Mouse (Mus musculus): ENCODE measurements at regions not wholly inside any gene's neighbourhood (a gene's known extent, or its start where the extent isn't known, plus 50 kb on each side); places are given as distances from the start of the nearest gene placed in this dataset.

DNA sequence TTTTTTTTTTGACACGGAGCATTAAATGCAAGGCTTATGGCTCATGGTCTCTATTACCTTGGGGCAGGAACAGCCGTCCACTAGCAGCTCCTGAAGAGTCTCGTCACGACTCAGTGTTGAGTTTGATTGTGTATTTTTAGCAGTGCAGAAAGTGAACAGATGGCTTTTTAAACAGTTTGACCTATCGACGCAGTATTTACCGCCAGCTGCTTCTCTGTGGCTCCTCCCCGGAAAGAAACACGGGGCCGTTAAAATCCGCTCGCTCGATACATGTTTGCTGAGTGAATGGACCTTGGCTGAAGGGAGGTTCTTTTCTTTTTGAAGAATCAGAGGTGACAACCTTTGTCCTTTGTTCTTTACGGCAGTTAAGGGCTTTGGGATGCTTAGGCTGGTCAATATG, 401.3 kb upstream of the Kcnab2 start:
- no peak for ATAC-seq (ENCODE audit: extremely low read depth, insufficient number of reproducible peaks, low FRiP score, poor library complexity, severe bottlenecking)
- H3K4me1 ChIP-seq (ENCODE audit: insufficient read depth, low read depth, low read length): no peaks in the 10 kb centered on the region
- no peaks in the 10 kb centered on the region for H3K36me3 ChIP-seq (replicated peaks)
- no peaks in the 10 kb centered on the region for H3K27me3 ChIP-seq (ENCODE audit: insufficient read depth, low read length)
- no peak for TF ChIP-seq TAL1 (conservative IDR thresholded peaks at IDR 0.05; ENCODE audit: low read depth, low read length)
- no peak for TF ChIP-seq GATA1 (IDR thresholded peaks at IDR 0.05; ENCODE audit: borderline replicate concordance, low read length)
- TF ChIP-seq CTCF (IDR thresholded peaks at IDR 0.05; ENCODE audit: low read depth, low read length): no peak
- no peak for TF ChIP-seq POLR2AphosphoS5 (IDR thresholded peaks at IDR 0.05; ENCODE audit: insufficient replicate concordance, low read depth, low read length)
- TF ChIP-seq GATA2 (IDR thresholded peaks at IDR 0.05; ENCODE audit: borderline replicate concordance, low read depth, low read length): no peak
- no peak overlapping the region for H3K4me3 ChIP-seq (ENCODE audit: low read depth, low read length)
- no peak for DNase-seq (ENCODE audit: low spot score)
- H3K9me3 ChIP-seq (replicated peaks): peaks cover 86% of the 10 kb centered on the region

DNA sequence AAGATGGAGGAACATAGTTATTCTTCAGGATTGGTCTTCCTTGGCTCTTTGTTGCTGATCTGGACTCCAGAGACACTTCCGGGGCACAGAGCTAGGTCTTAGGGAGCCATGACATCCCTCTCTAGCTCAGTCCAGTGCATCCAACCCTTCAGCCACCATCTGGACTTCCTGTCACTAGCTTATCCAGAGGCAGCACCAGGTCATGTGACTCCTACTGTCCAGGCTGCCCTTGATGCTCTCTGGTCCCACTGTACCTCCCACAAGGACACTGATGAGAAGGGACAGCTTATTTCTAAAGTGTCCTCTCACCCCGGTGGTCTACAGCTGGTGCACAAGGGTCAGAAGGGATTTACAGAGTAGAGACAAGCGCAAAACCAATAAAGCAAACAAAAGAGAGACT, 400.7 kb upstream of the Kcnab2 start:
- peaks cover 80% of the 10 kb centered on the region for H3K9me3 ChIP-seq (replicated peaks)
- no peak for ATAC-seq (ENCODE audit: extremely low read depth, insufficient number of reproducible peaks, low FRiP score, poor library complexity, severe bottlenecking)

DNA sequence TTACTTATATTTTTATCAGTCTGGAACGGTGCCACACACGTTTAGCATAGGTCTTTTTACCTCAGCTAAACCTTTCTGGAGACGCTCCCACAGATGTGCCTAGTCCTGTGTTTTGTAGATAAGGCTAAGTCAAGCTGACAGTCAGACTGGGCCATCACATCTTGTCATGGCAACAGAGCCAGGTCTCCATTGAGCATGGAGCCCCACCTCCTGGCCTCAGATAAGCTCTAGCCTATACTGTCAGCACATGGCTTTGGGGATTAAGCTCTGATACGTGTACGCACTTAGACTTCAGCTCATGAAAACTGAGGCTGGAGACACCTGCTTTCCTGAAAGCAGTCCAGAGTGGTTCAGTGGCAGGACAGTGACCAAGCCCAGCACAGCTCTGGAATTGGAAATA, 392.4 kb upstream of the Kcnab2 start:
- H3K27me3 ChIP-seq (ENCODE audit: insufficient read depth, low read length): no peaks in the 10 kb centered on the region
- TF ChIP-seq CTCF (IDR thresholded peaks at IDR 0.05; ENCODE audit: low read depth, low read length) (no peak), POLR2AphosphoS5 (IDR thresholded peaks at IDR 0.05; ENCODE audit: insufficient replicate concordance, low read depth, low read length) (no peak), TAL1 (conservative IDR thresholded peaks at IDR 0.05; ENCODE audit: low read depth, low read length) (no peak), GATA1 (IDR thresholded peaks at IDR 0.05; ENCODE audit: borderline replicate concordance, low read length) (no peak), GATA2 (IDR thresholded peaks at IDR 0.05; ENCODE audit: borderline replicate concordance, low read depth, low read length) (no peak)
- no peaks in the 10 kb centered on the region for H3K4me1 ChIP-seq (ENCODE audit: insufficient read depth, low read depth, low read length)
- H3K4me3 ChIP-seq (ENCODE audit: low read depth, low read length): no peak overlapping the region
- H3K9me3 ChIP-seq (replicated peaks): peaks cover 85% of the 10 kb centered on the region
- no peaks in the 10 kb centered on the region for H3K36me3 ChIP-seq (replicated peaks)
- ATAC-seq (ENCODE audit: extremely low read depth, insufficient number of reproducible peaks, low FRiP score, poor library complexity, severe bottlenecking) (no peak), DNase-seq (ENCODE audit: low spot score) (no peak)

More for the DNA sequence above, 400.7 kb upstream of the Kcnab2 start:
- no peak for DNase-seq (ENCODE audit: low spot score)
- TF ChIP-seq CTCF (IDR thresholded peaks at IDR 0.05; ENCODE audit: low read depth, low read length) (no peak), POLR2AphosphoS5 (IDR thresholded peaks at IDR 0.05; ENCODE audit: insufficient replicate concordance, low read depth, low read length) (no peak), GATA2 (IDR thresholded peaks at IDR 0.05; ENCODE audit: borderline replicate concordance, low read depth, low read length) (no peak), TAL1 (conservative IDR thresholded peaks at IDR 0.05; ENCODE audit: low read depth, low read length) (no peak), GATA1 (IDR thresholded peaks at IDR 0.05; ENCODE audit: borderline replicate concordance, low read length) (no peak)
- Histone ChIP-seq H3K27me3 (ENCODE audit: insufficient read depth, low read length) (no peaks in the 10 kb centered on the region), H3K4me3 (ENCODE audit: low read depth, low read length) (no peak overlapping the region), H3K36me3 (replicated peaks) (no peaks in the 10 kb centered on the region), H3K4me1 (ENCODE audit: insufficient read depth, low read depth, low read length) (no peaks in the 10 kb centered on the region)

DNA sequence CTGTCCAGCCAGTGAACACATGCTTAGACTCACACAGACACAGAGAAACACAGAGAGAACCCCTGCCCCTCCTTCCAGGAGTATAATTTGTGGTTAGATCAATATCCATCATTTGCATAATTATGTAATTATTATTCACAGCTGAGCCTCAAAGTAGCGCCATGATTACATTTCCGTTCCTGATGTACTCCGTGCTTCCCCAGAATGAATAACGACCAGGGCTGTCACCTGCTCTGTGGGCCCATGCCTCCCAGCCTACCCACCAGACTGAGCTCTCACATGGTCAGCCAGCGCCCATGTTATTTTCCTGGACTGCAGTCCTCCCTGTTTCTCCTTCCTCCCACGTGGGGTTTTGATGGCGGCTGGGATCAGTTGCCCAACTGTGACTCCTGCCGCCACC, 388.2 kb upstream of the Kcnab2 start:
- no peak for TF ChIP-seq CTCF (IDR thresholded peaks at IDR 0.05; ENCODE audit: low read depth, low read length)
- TF ChIP-seq GATA1 (IDR thresholded peaks at IDR 0.05; ENCODE audit: borderline replicate concordance, low read length): no peak
- TF ChIP-seq TAL1 (conservative IDR thresholded peaks at IDR 0.05; ENCODE audit: low read depth, low read length): no peak
- no peak for TF ChIP-seq POLR2AphosphoS5 (IDR thresholded peaks at IDR 0.05; ENCODE audit: insufficient replicate concordance, low read depth, low read length)
- Histone ChIP-seq H3K36me3 (replicated peaks) (no peaks in the 10 kb centered on the region), H3K4me3 (ENCODE audit: low read depth, low read length) (no peak overlapping the region), H3K9me3 (replicated peaks) (peaks cover 93% of the 10 kb centered on the region), H3K4me1 (ENCODE audit: insufficient read depth, low read depth, low read length) (no peaks in the 10 kb centered on the region), H3K27me3 (ENCODE audit: insufficient read depth, low read length) (no peaks in the 10 kb centered on the region)
- DNase-seq (ENCODE audit: low spot score) (no peak), ATAC-seq (ENCODE audit: extremely low read depth, insufficient number of reproducible peaks, low FRiP score, poor library complexity, severe bottlenecking) (no peak)

DNA sequence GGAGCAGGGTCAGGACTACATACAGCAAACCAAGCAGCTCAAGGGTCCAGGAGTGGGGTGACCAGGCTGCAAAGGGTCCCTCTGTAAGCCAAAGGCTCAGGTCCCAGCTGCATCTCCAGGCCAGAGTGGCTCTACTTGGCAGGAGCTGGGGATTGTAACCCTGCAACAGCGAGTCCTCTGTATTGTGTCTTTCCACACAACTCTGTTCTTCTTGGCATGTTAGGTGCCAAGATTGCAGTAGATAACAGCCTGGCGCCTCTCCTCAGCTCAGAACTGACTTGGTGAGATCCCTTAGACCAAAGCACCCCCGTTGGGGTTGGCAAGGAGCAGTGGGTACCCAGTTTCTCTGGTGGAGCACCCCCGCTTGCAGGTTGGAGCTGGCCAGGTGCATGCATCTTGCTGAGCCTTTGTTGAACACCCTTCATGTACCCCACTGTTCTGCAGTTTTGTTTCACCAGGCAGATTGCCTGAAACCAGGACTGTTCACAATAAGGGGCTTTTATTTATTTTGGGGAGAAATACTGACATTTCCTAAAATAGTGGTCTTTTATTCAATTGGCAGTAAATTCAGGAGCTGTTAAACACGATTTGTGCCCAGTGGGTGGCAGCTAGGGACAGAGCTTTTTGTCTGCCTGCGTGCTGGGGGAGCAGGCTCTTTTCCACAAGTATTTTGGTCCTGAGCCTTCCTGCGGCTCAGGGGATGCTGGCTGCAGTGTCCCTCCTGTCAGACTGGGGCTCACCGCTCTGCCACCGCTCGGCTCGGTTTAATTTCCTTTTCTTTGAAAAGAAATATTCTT, 385.3 kb upstream of the Kcnab2 start:
- H3K4me3 ChIP-seq (ENCODE audit: low read depth, low read length): no peak overlapping the region
- H3K36me3 ChIP-seq (replicated peaks): no peaks in the 10 kb centered on the region
- no peak for ATAC-seq (ENCODE audit: extremely low read depth, insufficient number of reproducible peaks, low FRiP score, poor library complexity, severe bottlenecking)
- no peaks in the 10 kb centered on the region for H3K4me1 ChIP-seq (ENCODE audit: insufficient read depth, low read depth, low read length)
- no peaks in the 10 kb centered on the region for H3K27me3 ChIP-seq (ENCODE audit: insufficient read depth, low read length)
- no peak for TF ChIP-seq GATA1 (IDR thresholded peaks at IDR 0.05; ENCODE audit: borderline replicate concordance, low read length)
- no peak for TF ChIP-seq GATA2 (IDR thresholded peaks at IDR 0.05; ENCODE audit: borderline replicate concordance, low read depth, low read length)
- TF ChIP-seq POLR2AphosphoS5 (IDR thresholded peaks at IDR 0.05; ENCODE audit: insufficient replicate concordance, low read depth, low read length): no peak
- TF ChIP-seq CTCF (IDR thresholded peaks at IDR 0.05; ENCODE audit: low read depth, low read length): no peak
- no peak for TF ChIP-seq TAL1 (conservative IDR thresholded peaks at IDR 0.05; ENCODE audit: low read depth, low read length)
- peaks cover 94% of the 10 kb centered on the region for H3K9me3 ChIP-seq (replicated peaks)
- no peak for DNase-seq (ENCODE audit: low spot score)

DNA sequence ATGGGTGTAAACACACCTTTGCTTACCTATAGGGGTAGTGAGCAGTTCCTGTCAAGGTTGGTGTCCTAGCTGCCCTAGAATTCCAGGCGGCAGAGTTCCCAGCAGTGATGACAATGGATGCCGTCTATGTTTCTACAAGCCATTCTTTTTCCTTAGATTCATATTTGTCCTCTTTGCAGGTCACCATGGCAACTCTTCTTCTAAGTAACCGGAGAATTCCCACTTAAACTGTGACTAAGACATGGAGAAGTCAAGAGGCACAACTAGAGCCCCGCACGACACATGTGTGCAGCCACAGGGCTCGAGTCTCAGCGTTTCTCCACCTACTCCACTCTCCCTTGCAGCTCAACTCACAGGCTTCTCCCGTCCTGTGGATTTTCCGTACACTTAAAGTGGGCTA, 381.5 kb upstream of the Kcnab2 start:
- H3K9me3 ChIP-seq (replicated peaks): peaks cover 83% of the 10 kb centered on the region

More for the DNA sequence above, 381.5 kb upstream of the Kcnab2 start:
- ATAC-seq (ENCODE audit: extremely low read depth, insufficient number of reproducible peaks, low FRiP score, poor library complexity, severe bottlenecking) (no peak), DNase-seq (ENCODE audit: low spot score) (no peak)
- H3K4me1 ChIP-seq (ENCODE audit: insufficient read depth, low read depth, low read length): no peaks in the 10 kb centered on the region
- TF ChIP-seq GATA1 (IDR thresholded peaks at IDR 0.05; ENCODE audit: borderline replicate concordance, low read length): no peak
- no peak for TF ChIP-seq CTCF (IDR thresholded peaks at IDR 0.05; ENCODE audit: low read depth, low read length)
- no peak for TF ChIP-seq TAL1 (conservative IDR thresholded peaks at IDR 0.05; ENCODE audit: low read depth, low read length)
- TF ChIP-seq GATA2 (IDR thresholded peaks at IDR 0.05; ENCODE audit: borderline replicate concordance, low read depth, low read length): no peak
- no peak for TF ChIP-seq POLR2AphosphoS5 (IDR thresholded peaks at IDR 0.05; ENCODE audit: insufficient replicate concordance, low read depth, low read length)
- H3K4me3 ChIP-seq (ENCODE audit: low read depth, low read length): no peak overlapping the region
- H3K36me3 ChIP-seq (replicated peaks): no peaks in the 10 kb centered on the region
- H3K27me3 ChIP-seq (ENCODE audit: insufficient read depth, low read length): no peaks in the 10 kb centered on the region

All from G1E (cell line).